Mouse (Mus musculus) neural tube, embryonic 12.5 days (tissue): ENCODE data around the gene Gm3417. TPM values are rescaled to one million over a fixed set of nuclear protein-coding genes. Genes with fewer than 3 reads are reported as not detected.
"Not testable (repeated sequence)": the region's sequence is repeated elsewhere in the genome, so short reads cannot be mapped to it uniquely, and the experiment has no call there.

Source experiments
- ATAC-seq: fragments of 200-750 bp; cut with Nextera tagmentation; 2 replicates; pipeline ENCODE4 v1.8.0; 2017; ENCODE audit warnings: low read depth, mild to moderate bottlenecking, moderate TSS enrichment, moderate library complexity; ENCODE audit not compliant: low FRiP score
- H3K27ac ChIP-seq: fragments of 300-500 bp; sonication (generic); 2 replicates; pipeline ENCODE4 v1.5.1; 2016
- H3K27me3 ChIP-seq: fragments of 300-500 bp; sonication (generic); replicated peaks from 2 replicates; pipeline ENCODE4 v1.6.1; 2016; ENCODE audit warnings: mild to moderate bottlenecking
- H3K36me3 ChIP-seq: fragments of 300-500 bp; sonication (generic); 2 replicates; pipeline ENCODE4 v1.6.1; 2016; ENCODE audit warnings: mild to moderate bottlenecking
- H3K4me1 ChIP-seq: fragments of 300-500 bp; sonication (generic); 2 replicates; pipeline ENCODE4 v1.6.1; 2016
- H3K4me2 ChIP-seq: fragments of 300-500 bp; sonication (generic); replicated peaks from 2 replicates; pipeline ENCODE4 v1.6.1; 2016; ENCODE audit warnings: mild to moderate bottlenecking
- H3K4me3 ChIP-seq: fragments of 300-500 bp; sonication (generic); 2 replicates; pipeline ENCODE4 v1.5.1; 2016
- H3K9ac ChIP-seq: fragments of 300-500 bp; sonication (generic); 2 replicates; pipeline ENCODE4 v1.6.1; 2016; ENCODE audit warnings: mild to moderate bottlenecking
- H3K9me3 ChIP-seq: fragments of 300-500 bp; sonication (generic); 2 replicates; pipeline ENCODE4 v1.6.1; 2016; ENCODE audit warnings: mild to moderate bottlenecking
- WGBS: fragments of 180-500 bp; shearing (Covaris S2); methylation state at CpG from one replicate; pipeline ENCODE4 v1.1.7; 2016; 5-methylcytosine and 5-hydroxymethylcytosine counted together
- polyA plus RNA-seq: library from polyadenylated mRNA; unstranded; fragments of >200 nt; fragmentation: Nextera tagmentation; extraction: Ambion mirVana; gene quantifications from 2 replicates; pipeline ENCODE4 v1.2.1, GENCODE M21; 2016

Gene Gm3417
- polyA plus RNA-seq, result 1.2 and 1.7 TPM in 2 replicates

GRCm38 (mm10) chr17:14978362-14979038, at the start of gene Gm3417, which contains the start of gene 9030025P20Rik:
TSS of gene Gm3417 (minus strand) at chr17:14978790.
TSS of gene 9030025P20Rik (plus strand) at chr17:14978468.
- not testable (repeated sequence) for H3K4me3 ChIP-seq, H3K27ac ChIP-seq, H3K27me3 ChIP-seq, H3K36me3 ChIP-seq, H3K9me3 ChIP-seq, H3K9ac ChIP-seq, H3K4me1 ChIP-seq
- H3K4me2 ChIP-seq, result 0 out of 2 replicates have a peak within 1 kb of the TSS, but pooled peaks have one; percentile 38
- no CpG with 5 or more reads among the region's 60 CpGs for WGBS
- peak; percentile 97 for ATAC-seq

- not testable (repeated sequence) for H3K9ac ChIP-seq, H3K4me3 ChIP-seq, ATAC-seq, H3K4me1 ChIP-seq, H3K27ac ChIP-seq, H3K36me3 ChIP-seq, H3K27me3 ChIP-seq, H3K4me2 ChIP-seq, H3K9me3 ChIP-seq
- WGBS, result no CpG with 5 or more reads among the region's 6 CpGs
Observed at GRCm38 (mm10) chr17:15025513-15025912, 46.9 kb upstream of the Gm3417 start.

GRCm38 (mm10) chr17:15024502-15025193, 46.1 kb upstream of the Gm3417 start:
- not testable (repeated sequence) for H3K27ac ChIP-seq, H3K4me2 ChIP-seq, H3K27me3 ChIP-seq, H3K9me3 ChIP-seq, H3K36me3 ChIP-seq, H3K4me1 ChIP-seq, H3K9ac ChIP-seq, H3K4me3 ChIP-seq
- no CpG with 5 or more reads among the region's 48 CpGs for WGBS
- ATAC-seq, result peak; percentile 87

- H3K4me3 ChIP-seq, H3K4me1 ChIP-seq, H3K27me3 ChIP-seq, H3K9me3 ChIP-seq, H3K4me2 ChIP-seq, H3K36me3 ChIP-seq, H3K27ac ChIP-seq, H3K9ac ChIP-seq: not testable (repeated sequence)
- peak; percentile 80 for ATAC-seq
- WGBS, result no CpG with 5 or more reads among the region's 97 CpGs
Observed at GRCm38 (mm10) chr17:15023878-15024492, 45.4 kb upstream of the Gm3417 start.

GRCm38 (mm10) chr17:15021503-15022220, 43.1 kb upstream of the Gm3417 start:
- not testable (repeated sequence) for H3K9me3 ChIP-seq, ATAC-seq, H3K4me2 ChIP-seq, H3K27ac ChIP-seq, H3K9ac ChIP-seq, H3K4me3 ChIP-seq, H3K4me1 ChIP-seq, H3K27me3 ChIP-seq, H3K36me3 ChIP-seq
- 74% methylated on average over 3 of the region's 3 CpGs for WGBS

- peak; percentile 96 for ATAC-seq
- H3K9me3 ChIP-seq, H3K4me1 ChIP-seq, H3K4me3 ChIP-seq, H3K36me3 ChIP-seq, H3K9ac ChIP-seq, H3K4me2 ChIP-seq, H3K27ac ChIP-seq, H3K27me3 ChIP-seq: not testable (repeated sequence)
- WGBS, result no CpG with 5 or more reads among the region's 60 CpGs
Observed at GRCm38 (mm10) chr17:15009706-15010413, 31.3 kb upstream of the Gm3417 start, which contains the start of gene Gm3435. TSS of gene Gm3435 (plus strand) at chr17:15010176.

DNA sequence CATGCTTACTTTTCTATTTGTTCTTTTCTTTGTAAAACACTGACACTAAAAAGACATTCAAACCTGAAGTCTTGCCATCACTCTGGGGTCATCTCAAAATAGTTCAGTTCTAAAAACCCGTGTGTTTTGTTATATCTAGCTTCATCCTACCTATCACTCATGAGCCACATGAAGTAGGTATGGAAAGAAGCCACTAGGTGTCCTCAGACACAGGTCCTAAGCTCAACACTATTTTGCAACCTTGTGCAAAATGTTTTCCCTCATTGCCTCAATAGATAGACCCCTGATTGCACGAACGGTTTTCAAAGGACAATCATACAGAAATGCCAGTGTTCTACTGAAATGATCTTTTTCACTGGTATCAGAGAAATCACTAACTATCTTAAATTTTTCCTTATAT, 30.5 kb upstream of the Gm3417 start:
- no CpG with 5 or more reads among the region's 3 CpGs for WGBS
- not testable (repeated sequence) for H3K4me2 ChIP-seq, ATAC-seq, H3K4me3 ChIP-seq, H3K4me1 ChIP-seq, H3K27me3 ChIP-seq, H3K36me3 ChIP-seq, H3K9me3 ChIP-seq, H3K9ac ChIP-seq, H3K27ac ChIP-seq

GRCm38 (mm10) chr17:15000047-15000446, 21.5 kb upstream of the Gm3417 start:
- not testable (repeated sequence) for H3K4me3 ChIP-seq, ATAC-seq, H3K36me3 ChIP-seq

GRCm38 (mm10) chr17:14994140-14994539, 15.6 kb upstream of the Gm3417 start:
- not testable (repeated sequence) for ATAC-seq

More at GRCm38 (mm10) chr17:15000047-15000446, 21.5 kb upstream of the Gm3417 start:
- no CpG with 5 or more reads among the region's 4 CpGs for WGBS
- not testable (repeated sequence) for H3K27me3 ChIP-seq, H3K4me1 ChIP-seq, H3K27ac ChIP-seq, H3K4me2 ChIP-seq, H3K9ac ChIP-seq, H3K9me3 ChIP-seq

GRCm38 (mm10) chr17:14993139-14993832, 14.7 kb upstream of the Gm3417 start:
- H3K9ac ChIP-seq, H3K9me3 ChIP-seq, H3K4me2 ChIP-seq, H3K4me3 ChIP-seq, H3K36me3 ChIP-seq, H3K27me3 ChIP-seq, H3K4me1 ChIP-seq, H3K27ac ChIP-seq: not testable (repeated sequence)
- ATAC-seq, result peak; percentile 88
- no CpG with 5 or more reads among the region's 47 CpGs for WGBS

More at GRCm38 (mm10) chr17:14994140-14994539, 15.6 kb upstream of the Gm3417 start:
- H3K4me1 ChIP-seq, H3K27ac ChIP-seq, H3K9me3 ChIP-seq, H3K36me3 ChIP-seq, H3K4me2 ChIP-seq, H3K9ac ChIP-seq, H3K4me3 ChIP-seq, H3K27me3 ChIP-seq: not testable (repeated sequence)
- WGBS, result no CpG with 5 or more reads among the region's 5 CpGs

DNA sequence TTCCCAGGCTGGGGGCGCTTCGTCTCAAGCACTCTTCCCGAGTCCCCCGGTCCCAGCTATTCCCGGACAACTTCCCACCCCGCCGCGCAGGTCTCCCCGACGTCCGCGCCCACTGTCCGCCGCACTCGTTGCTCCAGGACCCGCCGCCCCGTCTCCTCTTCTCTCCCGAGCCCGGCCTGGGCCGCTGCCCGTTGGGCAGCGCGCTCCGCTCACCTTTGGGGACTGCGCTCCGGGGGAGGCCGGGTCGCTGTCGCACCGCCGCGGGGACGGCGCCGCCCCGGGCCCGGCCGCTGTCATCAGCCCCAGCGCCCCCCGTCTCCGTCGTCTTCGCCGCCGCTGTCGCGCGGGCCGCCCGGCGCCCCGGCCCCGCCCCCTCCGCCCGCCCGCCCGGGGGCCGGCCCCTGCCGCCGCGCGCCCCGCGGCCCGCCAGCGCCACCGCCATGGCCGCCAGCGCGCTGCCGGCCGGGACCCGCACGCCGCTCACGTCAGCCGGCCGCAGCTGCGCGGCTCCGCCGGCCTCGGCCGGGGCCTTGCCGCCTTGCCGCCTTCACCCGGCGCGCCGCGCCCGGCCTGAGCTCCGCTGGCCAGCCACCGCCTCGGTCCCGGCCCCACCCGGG, 14.0 kb upstream of the Gm3417 start:
- H3K4me1 ChIP-seq, H3K9me3 ChIP-seq, H3K9ac ChIP-seq, H3K4me2 ChIP-seq, H3K27me3 ChIP-seq, H3K4me3 ChIP-seq, H3K36me3 ChIP-seq, H3K27ac ChIP-seq: not testable (repeated sequence)
- no CpG with 5 or more reads among the region's 98 CpGs for WGBS
- peak; percentile 80 for ATAC-seq
